Mouse (Mus musculus) thymus, adult 2 months (tissue): Measurements from ENCODE around the gene Snrk.

ENCODE experiments used
- CTCF ChIP-seq: fragments of 200-500 bp; IDR thresholded peaks from 2 replicates; pipeline ENCODE4 v1.5.1; 2012; ENCODE audit warnings: mild to moderate bottlenecking, control low read depth, low read length, moderate library complexity, borderline replicate concordance; ENCODE audit not compliant: control insufficient read depth, poor library complexity, insufficient read depth; ENCODE audit errors: extremely low read depth
- POLR2A ChIP-seq: fragments of 200-500 bp; IDR thresholded peaks from 2 replicates; pipeline ENCODE4 v1.6.1; 2012; ENCODE audit warnings: mild to moderate bottlenecking, low read length, control low read depth, moderate library complexity; ENCODE audit not compliant: control insufficient read depth, poor library complexity, insufficient read depth; ENCODE audit errors: extremely low read depth

- TF ChIP-seq CTCF (no peak), POLR2A (no peak)
Measured at GRCm38 (mm10) chr9:122195042-122195682, 78.1 kb downstream of the Snrk start.
